Mouse (Mus musculus): ENCODE measurements at regions not wholly inside any gene's neighbourhood (a gene's known extent, or its start where the extent isn't known, plus 50 kb on each side); places are given as distances from the start of the nearest gene placed in this dataset.

DNA sequence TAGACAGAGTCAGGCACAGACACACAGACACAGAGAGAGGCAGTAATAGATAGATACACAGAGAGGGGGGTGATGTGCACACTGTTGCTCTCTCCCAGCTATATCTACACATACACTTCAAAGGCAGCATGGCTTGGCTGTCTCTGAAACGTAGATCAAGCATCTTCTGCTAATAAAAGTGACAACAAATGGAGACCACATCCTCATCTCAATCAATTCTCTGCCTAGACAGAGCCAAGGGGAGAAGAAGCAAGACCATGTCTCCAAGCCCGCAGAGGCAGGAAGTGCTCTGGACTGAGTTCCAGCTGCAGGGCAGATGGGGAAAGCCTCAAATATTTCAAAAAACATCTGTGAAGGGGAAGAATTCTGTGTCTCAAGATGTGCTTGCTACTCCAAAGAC, 312.3 kb upstream of the Cblb start:
- no peak for TF ChIP-seq CTCF (IDR thresholded peaks at IDR 0.05; ENCODE audit: borderline replicate concordance, insufficient read depth, low read depth, low read length)
- no peak for TF ChIP-seq POLR2A (IDR thresholded peaks at IDR 0.05; ENCODE audit: borderline replicate concordance, insufficient read depth, low read length)

Measured in cerebellum, adult 2 months (tissue).